Mouse (Mus musculus) forebrain, embryonic 10.5 days (tissue): Measurements from ENCODE around the gene Olfr741. TPM values are rescaled to one million over a fixed set of nuclear protein-coding genes. Genes with fewer than 3 reads are reported as not detected.

Experiments
- DNase-seq: peaks from one replicate; pipeline ENCODE4 v3.0.0-alpha.2; 2017; ENCODE audit warnings: low spot score; ENCODE audit errors: extremely low spot score
- H3K27ac ChIP-seq: fragments of 300-500 bp; sonication (generic); 2 replicates; pipeline ENCODE4 v1.5.1; 2016; ENCODE audit warnings: mild to moderate bottlenecking
- H3K27me3 ChIP-seq: fragments of 300-500 bp; sonication (generic); 2 replicates; pipeline ENCODE4 v1.6.1; 2016; ENCODE audit warnings: mild to moderate bottlenecking; ENCODE audit not compliant: poor library complexity, severe bottlenecking
- H3K36me3 ChIP-seq: fragments of 300-500 bp; sonication (generic); replicated peaks from 2 replicates; pipeline ENCODE4 v1.6.1; 2016; ENCODE audit warnings: mild to moderate bottlenecking, moderate library complexity
- H3K4me1 ChIP-seq: fragments of 300-500 bp; sonication (generic); 2 replicates; pipeline ENCODE4 v1.6.1; 2016
- H3K4me3 ChIP-seq: fragments of 300-500 bp; sonication (generic); 2 replicates; pipeline ENCODE4 v1.5.1; 2016; ENCODE audit warnings: mild to moderate bottlenecking, moderate library complexity
- H3K9me3 ChIP-seq: fragments of 300-500 bp; sonication (generic); 2 replicates; pipeline ENCODE4 v1.6.1; 2016; ENCODE audit warnings: mild to moderate bottlenecking, moderate library complexity
- WGBS: fragments of 180-500 bp; shearing (Covaris S2); methylation state at CpG from one replicate; pipeline ENCODE4 v1.1.7; 2016; 5-methylcytosine and 5-hydroxymethylcytosine counted together
- polyA plus RNA-seq: library from polyadenylated mRNA; unstranded; fragments of >200 nt; fragmentation: Nextera tagmentation; extraction: Ambion mirVana; gene quantifications from 2 replicates; pipeline ENCODE4 v1.2.1, GENCODE M21; 2016

The Olfr741 gene
- not detected in 2 replicates for polyA plus RNA-seq

DNA sequence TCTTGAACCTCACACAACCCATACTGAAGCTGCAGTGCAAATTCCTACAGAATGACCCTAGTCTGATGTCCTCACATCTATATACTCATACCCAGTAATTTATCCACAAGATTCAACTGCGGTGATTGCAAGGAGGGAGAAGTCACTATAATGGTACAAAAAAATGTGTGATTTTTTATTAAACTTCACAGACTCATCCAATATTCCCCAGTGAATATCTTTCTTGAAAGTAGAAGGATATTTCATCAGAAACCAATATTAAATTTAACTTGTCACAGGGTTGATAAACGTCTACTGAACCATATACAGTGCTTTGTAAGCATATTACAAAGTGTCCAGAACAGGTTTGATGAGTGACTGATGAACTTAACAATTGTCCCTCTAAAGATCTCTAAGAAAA, at the start of gene Olfr741:
Gene Olfr741 (plus strand): TSS at position 301 of the 400 bp plus-strand sequence.
- H3K27me3 ChIP-seq = no peaks in the 10 kb centered on the region
- H3K9me3 ChIP-seq = no peaks in the 10 kb centered on the region
- 75% methylated on average over 2 of the region's 2 CpGs for WGBS
- no peak within 1 kb of the TSS for H3K27ac ChIP-seq
- no peak within 1 kb of the TSS for H3K4me3 ChIP-seq
- no peak for DNase-seq
- no peaks in the 10 kb centered on the region for H3K4me1 ChIP-seq
- no peaks in the 10 kb centered on the region for H3K36me3 ChIP-seq

DNA sequence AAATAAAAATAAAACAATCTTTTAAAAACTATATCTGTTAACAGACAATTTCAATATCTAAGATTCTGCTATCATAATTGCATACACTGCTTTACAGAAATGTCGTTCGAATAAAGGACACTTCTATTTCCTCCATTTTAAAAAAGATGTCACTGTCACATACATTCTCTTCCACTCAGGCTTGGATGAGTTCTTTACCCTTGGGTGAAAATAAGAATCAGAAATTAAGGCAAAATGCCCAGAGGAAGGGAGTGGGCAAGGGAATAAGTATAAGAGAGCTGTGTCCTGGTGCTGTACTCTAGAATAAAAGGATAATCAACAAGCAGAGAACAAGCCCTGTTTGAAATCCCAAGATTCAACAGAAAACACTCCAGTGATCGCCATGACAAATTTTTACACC, 27.3 kb upstream of the Olfr741 start, which contains the start of gene Olfr740:
Gene Olfr740 (plus strand): TSS at position 301 of the 400 bp plus-strand sequence.
- Histone ChIP-seq H3K27ac (no peak within 1 kb of the TSS), H3K4me1 (no peaks in the 10 kb centered on the region), H3K4me3 (no peak within 1 kb of the TSS), H3K9me3 (no peaks in the 10 kb centered on the region), H3K36me3 (no peaks in the 10 kb centered on the region), H3K27me3 (no peaks in the 10 kb centered on the region)
- WGBS = 89% methylated on average over 3 of the region's 3 CpGs
- DNase-seq = no peak

DNA sequence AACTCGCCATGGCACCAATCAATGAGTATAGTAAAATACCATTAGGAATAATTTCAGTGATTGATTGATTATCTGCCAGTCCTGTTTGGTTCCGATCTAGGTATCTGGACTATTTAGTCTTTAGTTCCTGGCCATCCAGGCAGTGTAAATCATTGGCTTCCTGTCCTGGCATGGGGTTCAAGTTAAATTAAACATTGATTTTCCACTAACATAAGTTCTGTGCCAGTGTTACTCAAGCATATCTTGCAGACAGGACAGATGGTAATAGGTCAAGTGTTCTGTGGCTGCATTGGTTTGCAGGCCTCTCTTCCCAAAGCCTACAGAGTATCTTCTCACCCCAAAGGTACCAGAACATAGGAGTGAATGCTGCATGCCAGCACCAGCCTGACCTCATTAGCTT, 5.9 kb downstream of the Olfr741 start:
- 87% methylated on average over 2 of the region's 2 CpGs for WGBS
- no peaks in the 10 kb centered on the region for H3K36me3 ChIP-seq
- no peak for DNase-seq
- peaks cover 4% of the 10 kb centered on the region; the same call in 1 of the 2 replicates for H3K9me3 ChIP-seq
- no peak overlapping the region for H3K4me3 ChIP-seq
- H3K27me3 ChIP-seq = no peaks in the 10 kb centered on the region
- H3K4me1 ChIP-seq = no peaks in the 10 kb centered on the region
- no peak overlapping the region for H3K27ac ChIP-seq

DNA sequence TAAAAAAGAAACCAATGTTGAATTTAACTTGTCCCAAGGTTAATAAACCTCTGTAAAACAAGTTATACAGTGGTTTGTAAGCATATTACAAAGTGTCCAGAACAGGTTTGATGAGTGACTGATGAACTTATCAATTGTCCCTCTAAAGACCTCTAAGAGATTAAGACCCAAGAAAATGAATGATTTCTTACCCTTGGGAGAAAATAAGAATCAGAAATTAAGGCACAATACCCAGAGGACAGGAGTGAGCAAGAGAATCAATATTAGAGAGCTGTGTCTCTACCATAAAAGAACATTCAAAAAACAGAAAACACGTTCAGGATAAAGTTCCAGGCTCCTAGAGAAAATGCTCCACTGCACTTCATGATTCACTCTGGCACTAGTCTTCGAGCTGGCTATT, 30.8 kb downstream of the Olfr741 start, which contains the start of gene Olfr742:
Gene Olfr742 (plus strand): TSS at position 301 of the 400 bp plus-strand sequence.
- Histone ChIP-seq H3K4me3 (no peak within 1 kb of the TSS), H3K27ac (no peak within 1 kb of the TSS), H3K4me1 (no peaks in the 10 kb centered on the region), H3K36me3 (no peaks in the 10 kb centered on the region), H3K27me3 (no peaks in the 10 kb centered on the region), H3K9me3 (no peaks in the 10 kb centered on the region; the same call in 1 of the 2 replicates)
- 76% methylated on average over 2 of the region's 2 CpGs for WGBS
- DNase-seq = no peak

DNA sequence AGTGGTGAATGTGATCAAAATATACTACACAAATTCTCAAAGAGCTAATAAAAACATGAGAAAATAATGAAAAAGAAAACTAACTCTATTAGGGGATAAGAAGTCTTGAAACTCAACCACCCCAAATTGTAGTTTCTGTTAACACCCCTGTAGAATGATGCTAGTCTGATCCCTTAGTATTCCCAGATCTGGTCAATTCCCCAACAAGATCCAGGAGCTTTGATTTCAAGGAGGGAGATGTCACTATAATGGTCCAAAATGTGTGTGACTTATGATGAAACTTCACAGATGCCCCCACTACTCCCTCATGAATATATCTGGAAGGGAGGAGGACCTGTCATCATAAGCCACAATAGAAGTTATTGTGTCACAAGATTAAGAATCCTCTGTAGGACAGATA, 49.0 kb downstream of the Olfr741 start, which contains the start of gene Olfr743:
Gene Olfr743 (plus strand): TSS at position 301 of the 400 bp plus-strand sequence.
- no peaks in the 10 kb centered on the region for H3K27me3 ChIP-seq
- H3K27ac ChIP-seq = no peak within 1 kb of the TSS
- no peak for DNase-seq
- no peaks in the 10 kb centered on the region for H3K4me1 ChIP-seq
- H3K36me3 ChIP-seq = no peaks in the 10 kb centered on the region
- H3K9me3 ChIP-seq = no peaks in the 10 kb centered on the region
- no peak within 1 kb of the TSS for H3K4me3 ChIP-seq

Other genes with a start within 250 kb of the Olfr741 start
- not detected in 2 replicates for gene Olfr731, start 230.9 kb upstream of the Olfr741 start, polyA plus RNA-seq
- not detected in 2 replicates for gene Olfr732, start 188.5 kb upstream of the Olfr741 start, polyA plus RNA-seq
- not detected in 2 replicates for gene Olfr733, start 171.2 kb upstream of the Olfr741 start, polyA plus RNA-seq
- not detected in 2 replicates for gene Olfr734, start 146.0 kb upstream of the Olfr741 start, polyA plus RNA-seq
- gene Olfr735, start 123.9 kb upstream of the Olfr741 start, polyA plus RNA-seq = not detected in 2 replicates
- not detected in 2 replicates for gene Tlr11, start 114.8 kb upstream of the Olfr741 start, polyA plus RNA-seq
- gene Olfr736, start 91.6 kb upstream of the Olfr741 start, polyA plus RNA-seq = not detected in 2 replicates
- not detected in 2 replicates for gene Olfr738, start 65.2 kb upstream of the Olfr741 start, polyA plus RNA-seq
- not detected in 2 replicates for gene Olfr739, start 54.1 kb upstream of the Olfr741 start, polyA plus RNA-seq
- not detected in 2 replicates for gene Olfr740, start 27.2 kb upstream of the Olfr741 start, polyA plus RNA-seq
- not detected in 2 replicates for gene Olfr742, start 30.9 kb downstream of the Olfr741 start, polyA plus RNA-seq
- not detected in 2 replicates for gene Olfr743, start 49.1 kb downstream of the Olfr741 start, polyA plus RNA-seq
- gene Olfr744, start 142.1 kb downstream of the Olfr741 start, polyA plus RNA-seq = not detected in 2 replicates
- not detected in 2 replicates for gene Olfr745, start 166.7 kb downstream of the Olfr741 start, polyA plus RNA-seq
- gene Olfr746, start 174.3 kb downstream of the Olfr741 start, polyA plus RNA-seq = not detected in 2 replicates
- gene Olfr747, start 220.5 kb downstream of the Olfr741 start, polyA plus RNA-seq = not detected in 2 replicates
- not detected in 2 replicates for gene Olfr748, start 234.6 kb downstream of the Olfr741 start, polyA plus RNA-seq